Mouse (Mus musculus): ENCODE measurements around the gene Plppr1. TPM values are rescaled to one million over a fixed set of nuclear protein-coding genes. Genes with fewer than 3 reads are reported as not detected.
"Not testable (repeated sequence)": the region's sequence is repeated elsewhere in the genome, so short reads cannot be mapped to it uniquely, and the experiment has no call there.

The Plppr1 gene
- polyA plus RNA-seq, 2 experiments: 2.8 to 5.0 TPM

GRCm38 (mm10) chr4:49285340-49286196 lies 226.5 kb downstream of the Plppr1 start:
- no peak for TF ChIP-seq POLR2A (IDR thresholded peaks at IDR 0.05; ENCODE audit: borderline replicate concordance, extremely low read depth, insufficient read depth, insufficient read length)
- ATAC-seq (ENCODE audit: low FRiP score, low read depth) (no peak), DNase-seq (ENCODE audit: low spot score) (no peak)
- no peaks in the 10 kb centered on the region for H3K9me3 ChIP-seq (ENCODE audit: control insufficient read depth, low read length)
- H3K27me3 ChIP-seq (ENCODE audit: control insufficient read depth, insufficient read depth, low read length): no peaks in the 10 kb centered on the region
- H3K9ac ChIP-seq (ENCODE audit: low read depth, low read length, severe bottlenecking): no peak overlapping the region
- no peak overlapping the region for H3K4me2 ChIP-seq (replicated peaks; ENCODE audit: low read depth, low read length, severe bottlenecking)
- 70% methylated on average over 15 of the region's 15 CpGs for WGBS
- H3K4me1 ChIP-seq (ENCODE audit: control insufficient read depth, insufficient read depth, low read length): 0 out of 2 replicates have a peak, but pooled peaks cover 4% of the 10 kb centered on the region
- H3K4me3 ChIP-seq (replicated peaks; ENCODE audit: low read length): no peak overlapping the region
- H3K27ac ChIP-seq (replicated peaks; ENCODE audit: low read depth, low read length): no peak overlapping the region
- no peaks in the 10 kb centered on the region for H3K36me3 ChIP-seq (ENCODE audit: control insufficient read depth, insufficient read depth, low read length)

- 0 out of 2 replicates have a peak, but pooled peaks cover 4% of the 10 kb centered on the region for H3K4me1 ChIP-seq (ENCODE audit: control insufficient read depth, insufficient read depth, low read length)
- no peak for TF ChIP-seq POLR2A (IDR thresholded peaks at IDR 0.05; ENCODE audit: borderline replicate concordance, extremely low read depth, insufficient read depth, insufficient read length)
- ATAC-seq (ENCODE audit: low FRiP score, low read depth) (no peak), DNase-seq (ENCODE audit: low spot score) (no peak)
- H3K27me3 ChIP-seq (ENCODE audit: control insufficient read depth, insufficient read depth, low read length): no peaks in the 10 kb centered on the region
- no peak overlapping the region for H3K9ac ChIP-seq (ENCODE audit: low read depth, low read length, severe bottlenecking)
- no peaks in the 10 kb centered on the region for H3K36me3 ChIP-seq (ENCODE audit: control insufficient read depth, insufficient read depth, low read length)
- H3K27ac ChIP-seq (replicated peaks; ENCODE audit: low read depth, low read length): no peak overlapping the region
- H3K9me3 ChIP-seq (ENCODE audit: control insufficient read depth, low read length): no peaks in the 10 kb centered on the region
- no peak overlapping the region for H3K4me3 ChIP-seq (replicated peaks; ENCODE audit: low read length)
- 79% methylated on average over 4 of the region's 4 CpGs for WGBS
- H3K4me2 ChIP-seq (replicated peaks; ENCODE audit: low read depth, low read length, severe bottlenecking): no peak overlapping the region
These were observed 227.1 kb downstream of the Plppr1 start for GRCm38 (mm10) chr4:49286197-49286492.

DNA sequence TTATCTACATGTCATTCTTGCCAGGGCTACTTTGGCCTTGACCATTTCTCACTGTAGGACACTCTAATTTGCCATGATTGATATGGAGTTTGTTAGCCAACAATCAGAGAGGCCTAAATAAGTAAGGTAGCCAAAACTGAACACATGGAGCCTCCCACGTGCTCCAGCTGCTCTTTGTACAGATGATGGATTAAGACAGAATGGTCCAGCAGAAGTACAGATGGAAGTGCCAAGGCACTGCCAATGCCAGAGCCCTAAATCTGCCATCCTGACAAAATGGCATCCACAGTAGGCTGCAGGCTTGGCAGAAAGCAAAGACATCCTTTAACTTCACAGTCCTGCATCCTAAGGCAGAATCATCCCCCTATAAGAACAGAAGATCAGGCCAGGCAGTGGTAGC lies 237.4 kb downstream of the Plppr1 start:
- ATAC-seq (ENCODE audit: low FRiP score, low read depth) (no peak), DNase-seq (ENCODE audit: low spot score) (no peak)
- WGBS: 57% methylated on average over 1 of the region's 1 CpGs
- Histone ChIP-seq H3K9ac (ENCODE audit: low read depth, low read length, severe bottlenecking) (no peak overlapping the region), H3K4me2 (replicated peaks; ENCODE audit: low read depth, low read length, severe bottlenecking) (no peak overlapping the region), H3K27ac (replicated peaks; ENCODE audit: low read depth, low read length) (no peak overlapping the region), H3K9me3 (ENCODE audit: control insufficient read depth, low read length) (no peaks in the 10 kb centered on the region), H3K27me3 (ENCODE audit: control insufficient read depth, insufficient read depth, low read length) (no peaks in the 10 kb centered on the region), H3K4me1 (ENCODE audit: control insufficient read depth, insufficient read depth, low read length) (no peaks in the 10 kb centered on the region), H3K4me3 (replicated peaks; ENCODE audit: low read length) (no peak overlapping the region), H3K36me3 (ENCODE audit: control insufficient read depth, insufficient read depth, low read length) (no peaks in the 10 kb centered on the region)
- TF ChIP-seq POLR2A (IDR thresholded peaks at IDR 0.05; ENCODE audit: borderline replicate concordance, extremely low read depth, insufficient read depth, insufficient read length): no peak

- TF ChIP-seq POLR2A (IDR thresholded peaks at IDR 0.05; ENCODE audit: borderline replicate concordance, extremely low read depth, insufficient read depth, insufficient read length): no peak
- no peak overlapping the region for H3K4me3 ChIP-seq (replicated peaks; ENCODE audit: low read length)
- no peaks in the 10 kb centered on the region for H3K4me1 ChIP-seq (ENCODE audit: control insufficient read depth, insufficient read depth, low read length)
- DNase-seq (ENCODE audit: low spot score) (no peak), ATAC-seq (ENCODE audit: low FRiP score, low read depth) (no peak)
- no peak overlapping the region for H3K27ac ChIP-seq (replicated peaks; ENCODE audit: low read depth, low read length)
- no peaks in the 10 kb centered on the region for H3K9me3 ChIP-seq (ENCODE audit: control insufficient read depth, low read length)
- H3K27me3 ChIP-seq (ENCODE audit: control insufficient read depth, insufficient read depth, low read length): no peaks in the 10 kb centered on the region
- H3K4me2 ChIP-seq (replicated peaks; ENCODE audit: low read depth, low read length, severe bottlenecking): no peak overlapping the region
- WGBS: 26% methylated on average over 1 of the region's 1 CpGs
- H3K9ac ChIP-seq (ENCODE audit: low read depth, low read length, severe bottlenecking): no peak overlapping the region
- no peaks in the 10 kb centered on the region for H3K36me3 ChIP-seq (ENCODE audit: control insufficient read depth, insufficient read depth, low read length)
These were observed 240.5 kb downstream of the Plppr1 start for GRCm38 (mm10) chr4:49299576-49299975.

DNA sequence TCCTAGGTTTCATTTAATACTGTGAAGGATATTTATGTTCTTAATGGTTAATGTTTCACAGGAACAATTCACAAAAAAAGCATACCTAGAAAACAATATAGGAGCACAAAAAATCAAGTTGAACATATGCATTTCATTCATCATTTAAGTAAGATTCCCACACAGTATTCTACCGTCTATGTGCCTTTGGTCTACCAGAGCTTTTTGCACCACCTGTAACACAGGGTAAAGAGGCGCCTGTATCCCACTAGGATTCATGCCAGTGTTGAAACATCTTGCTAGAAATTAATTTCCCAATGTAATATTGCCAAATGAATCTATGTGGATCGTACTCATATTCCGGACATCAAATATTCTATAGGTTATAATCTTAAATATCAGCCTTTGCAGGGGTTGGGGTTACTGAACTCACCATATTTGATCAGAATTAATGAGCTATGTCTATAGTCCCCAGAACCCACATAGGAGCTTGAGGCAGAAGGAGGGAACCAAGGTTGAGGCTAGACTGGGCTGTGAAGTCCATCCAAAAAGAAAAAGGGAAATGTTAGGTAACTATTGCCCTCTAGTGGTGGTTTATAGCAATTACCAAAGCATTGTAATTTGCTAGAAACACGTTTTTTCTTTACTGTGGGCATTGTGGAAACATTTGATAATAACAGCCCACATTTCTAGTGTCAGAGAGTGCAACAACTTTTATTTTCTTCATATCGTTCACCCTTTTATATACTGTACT lies 263.0 kb downstream of the Plppr1 start:
- DNase-seq (ENCODE audit: low spot score): peak; percentile 64
- 52% methylated on average over 6 of the region's 6 CpGs for WGBS

GRCm38 (mm10) chr4:49337949-49338348 lies 278.9 kb downstream of the Plppr1 start:
- 81% methylated on average over 3 of the region's 4 CpGs for WGBS
- ATAC-seq (ENCODE audit: low FRiP score, low read depth); H3K9ac ChIP-seq (ENCODE audit: low read depth, low read length, severe bottlenecking); H3K36me3 ChIP-seq (ENCODE audit: control insufficient read depth, insufficient read depth, low read length); H3K9me3 ChIP-seq (ENCODE audit: control insufficient read depth, low read length); H3K4me1 ChIP-seq (ENCODE audit: control insufficient read depth, insufficient read depth, low read length); H3K4me2 ChIP-seq (replicated peaks; ENCODE audit: low read depth, low read length, severe bottlenecking); H3K4me3 ChIP-seq (replicated peaks; ENCODE audit: low read length); DNase-seq (ENCODE audit: low spot score); H3K27ac ChIP-seq (replicated peaks; ENCODE audit: low read depth, low read length); H3K27me3 ChIP-seq (ENCODE audit: control insufficient read depth, insufficient read depth, low read length): not testable (repeated sequence)

More for the DNA sequence above, 263.0 kb downstream of the Plppr1 start:
- no peaks in the 10 kb centered on the region for H3K4me1 ChIP-seq (ENCODE audit: control insufficient read depth, insufficient read depth, low read length)
- H3K9me3 ChIP-seq (ENCODE audit: control insufficient read depth, low read length): no peaks in the 10 kb centered on the region
- TF ChIP-seq POLR2A (IDR thresholded peaks at IDR 0.05; ENCODE audit: borderline replicate concordance, extremely low read depth, insufficient read depth, insufficient read length): no peak
- H3K27me3 ChIP-seq (ENCODE audit: control insufficient read depth, insufficient read depth, low read length): no peaks in the 10 kb centered on the region
- H3K36me3 ChIP-seq (ENCODE audit: control insufficient read depth, insufficient read depth, low read length): no peaks in the 10 kb centered on the region
- H3K9ac ChIP-seq (ENCODE audit: low read depth, low read length, severe bottlenecking): no peak overlapping the region
- H3K4me3 ChIP-seq (replicated peaks; ENCODE audit: low read length): no peak overlapping the region
- ATAC-seq (ENCODE audit: low FRiP score, low read depth): peak; percentile 30; the same call in 1 of the 2 replicates
- no peak overlapping the region for H3K27ac ChIP-seq (replicated peaks; ENCODE audit: low read depth, low read length)
- H3K4me2 ChIP-seq (replicated peaks; ENCODE audit: low read depth, low read length, severe bottlenecking): no peak overlapping the region

- H3K9ac ChIP-seq (ENCODE audit: low read depth, low read length, severe bottlenecking); H3K27ac ChIP-seq (replicated peaks; ENCODE audit: low read depth, low read length); H3K36me3 ChIP-seq (ENCODE audit: control insufficient read depth, insufficient read depth, low read length); ATAC-seq (ENCODE audit: low FRiP score, low read depth); H3K4me3 ChIP-seq (replicated peaks; ENCODE audit: low read length); H3K9me3 ChIP-seq (ENCODE audit: control insufficient read depth, low read length); DNase-seq (ENCODE audit: low spot score); H3K27me3 ChIP-seq (ENCODE audit: control insufficient read depth, insufficient read depth, low read length); H3K4me2 ChIP-seq (replicated peaks; ENCODE audit: low read depth, low read length, severe bottlenecking); H3K4me1 ChIP-seq (ENCODE audit: control insufficient read depth, insufficient read depth, low read length): not testable (repeated sequence)
- WGBS: 74% methylated on average over 3 of the region's 3 CpGs
These were observed 281.0 kb downstream of the Plppr1 start for GRCm38 (mm10) chr4:49340091-49340490.

Data from limb, embryonic 14.5 days (tissue).